Mouse (Mus musculus) monocyte, adult 59 days (primary cell): ENCODE results near the gene Il1a. TPM values are rescaled to one million over a fixed set of nuclear protein-coding genes. Genes with fewer than 3 reads are reported as not detected.

Source experiments
- total RNA-seq, 2 experiments: library from RNA; stranded (reverse); gene quantifications; one replicate each; pipeline ENCODE4 v1.2.4; 2023

Il1a gene
- 10 to 100 TPM; 12.8 to 17.0 TPM for total RNA-seq

DNA sequence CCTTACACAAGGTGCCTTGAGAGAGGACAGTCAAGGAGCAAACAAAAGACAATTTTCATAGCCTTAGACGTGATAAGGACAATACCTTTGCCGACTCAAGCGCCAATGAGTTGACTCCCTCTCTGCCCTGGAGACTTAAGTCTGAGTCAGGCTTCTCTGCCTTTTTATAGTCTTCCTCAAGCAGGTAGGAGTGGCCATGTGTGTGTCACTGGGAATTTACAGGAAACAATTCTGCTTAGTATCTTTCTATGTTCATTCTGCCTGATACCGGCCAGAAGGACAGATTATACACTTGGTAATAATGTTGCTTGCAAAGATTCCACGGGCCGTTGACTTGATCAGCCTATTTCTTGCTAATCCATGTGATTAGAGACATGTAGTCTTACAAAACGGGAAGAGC lies at the start of gene Il1a:
TSS of gene Il1a (minus strand) at position 137 of the 400 bp plus-strand sequence.

DNA sequence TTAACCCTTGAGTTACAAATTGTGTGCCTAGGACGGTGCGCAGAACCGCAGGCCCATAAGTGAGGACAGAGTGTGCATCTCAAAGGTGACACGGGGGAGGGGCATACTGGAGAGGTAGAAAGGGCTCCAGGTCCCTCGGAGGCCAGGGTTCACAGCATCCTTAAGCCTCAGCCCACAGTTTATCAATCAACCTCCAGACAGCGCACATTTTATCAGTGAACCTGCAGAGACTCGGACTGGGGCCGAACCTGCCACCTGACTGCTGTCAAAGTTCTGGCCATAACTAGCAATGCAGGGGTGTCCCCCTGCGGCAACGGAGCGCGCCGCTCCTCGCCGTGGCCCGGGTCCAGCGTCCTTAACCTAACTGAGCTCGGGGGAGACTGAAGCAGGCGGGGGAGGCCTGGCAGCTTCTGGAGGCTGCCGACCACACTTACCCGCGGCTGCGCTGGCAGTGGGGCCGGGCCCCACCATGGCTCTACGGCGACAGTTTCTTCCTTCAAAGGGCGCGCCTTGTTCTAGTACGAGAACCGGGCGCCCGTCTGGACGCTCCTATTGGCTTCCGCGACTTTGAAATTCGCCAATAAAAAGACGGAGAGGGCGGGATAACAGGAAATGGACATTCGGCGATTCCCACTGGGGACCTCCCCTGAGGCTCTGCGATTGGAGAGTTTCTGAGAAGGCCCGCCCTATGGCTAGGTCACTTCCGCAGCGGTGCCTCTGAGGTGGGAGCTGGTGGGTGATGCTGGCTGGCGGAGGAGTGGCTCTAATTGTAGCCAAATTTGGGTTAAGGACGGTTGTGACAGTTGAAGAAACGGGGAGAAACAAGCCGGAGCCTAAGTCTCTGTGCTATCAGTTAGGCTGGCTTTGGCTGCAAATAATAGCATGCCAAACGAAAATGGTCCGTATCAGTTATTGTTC lies 12.8 kb downstream of the Il1a start, which contains the start of gene Ckap2l:
TSS of gene Ckap2l (minus strand) at position 542 of the 918 bp plus-strand sequence.

Other genes starting within 250 kb of the Il1a start
- gene Ttl, start 244.0 kb downstream of the Il1a start, total RNA-seq = 1 to 10 TPM; 4.8 to 5.6 TPM
- 10 to 100 TPM; 19.0 to 20.8 TPM for gene Polr1b, start 209.0 kb downstream of the Il1a start, total RNA-seq
- gene Chchd5, start 180.3 kb downstream of the Il1a start, total RNA-seq = 1 to 10 TPM; 8.9 to 9.2 TPM
- 100 to 1,000 TPM; 243 to 270 TPM for gene Slc20a1, start 111.2 kb downstream of the Il1a start, total RNA-seq
- gene Ckap2l, start 12.8 kb downstream of the Il1a start, total RNA-seq = 1 to 10 TPM; 1.8 to 3.3 TPM
- 100 to 1,000 TPM; 288 to 415 TPM for gene Il1b, start 61.2 kb upstream of the Il1a start, total RNA-seq
- gene F830045P16Rik, start 226.6 kb upstream of the Il1a start, total RNA-seq = under 1 TPM in 1 of 2 experiments, not detected in 1; 0.27 TPM